Mouse (Mus musculus): ENCODE results near the gene Mypn. TPM values are rescaled to one million over a fixed set of nuclear protein-coding genes. Genes with fewer than 3 reads are reported as not detected.

Gene Mypn
- total RNA-seq (2021): 100 to 1,000 TPM; 240 to 247 TPM
- long read RNA-seq, experiment 1, full-length matches to known transcripts: 72 of 140 reads
- long read RNA-seq, experiment 1, partial matches to known transcripts: 59 of 140 reads
- long read RNA-seq, experiment 1, other reads (novel, unspliced or antisense): 9 of 140 reads
- long read RNA-seq, experiment 2, full-length matches to known transcripts: 108 of 172 reads
- long read RNA-seq, experiment 2, partial matches to known transcripts: 50 of 172 reads
- long read RNA-seq, experiment 2, other reads (novel, unspliced or antisense): 14 of 172 reads

DNA sequence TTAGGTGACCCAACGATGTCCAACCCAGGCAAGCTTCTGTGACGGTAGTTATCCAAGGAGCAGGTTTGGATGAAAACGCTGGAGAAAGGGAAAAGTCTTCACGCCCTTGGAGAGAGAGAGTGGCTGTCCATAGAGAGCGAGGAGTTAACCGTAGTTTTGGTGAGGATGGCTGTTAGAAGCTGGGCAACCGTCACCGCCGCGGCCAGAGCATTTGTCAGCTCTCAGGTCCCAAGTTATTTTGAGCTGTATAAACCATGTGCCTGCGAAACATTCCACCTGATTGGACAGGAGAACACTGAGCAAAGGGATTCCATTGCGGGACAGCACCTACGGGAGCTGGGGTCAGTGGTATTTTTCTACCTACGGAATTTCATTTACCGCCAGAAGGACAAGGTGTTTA lies at the start of gene Mypn:
Gene Mypn, minus strand, starts transcription at position 225 of the 400 bp plus-strand sequence.
- intact Hi-C loops (cut with DNase I; ENCODE audit: low total_unique reads): no loop called here
- peak; percentile 50 for DNase-seq

DNA sequence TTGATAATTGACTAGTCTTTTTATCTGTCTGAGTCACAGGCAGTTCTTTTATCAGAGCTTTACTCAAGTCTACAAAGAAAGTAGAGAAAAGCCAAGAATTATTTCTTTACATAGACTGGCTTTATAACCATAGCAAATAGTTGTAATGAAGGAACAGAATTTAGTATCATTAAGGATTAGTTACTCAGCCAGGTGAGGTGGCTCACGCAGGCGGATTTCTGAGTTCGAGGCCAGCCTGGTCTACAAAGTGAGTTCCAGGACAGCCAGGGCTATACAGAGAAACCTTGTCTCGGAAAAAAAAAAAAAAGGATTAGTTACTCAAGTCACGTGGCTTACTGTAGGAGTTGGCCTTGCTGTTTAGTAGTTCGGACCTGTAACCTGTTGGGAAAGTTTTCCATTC lies 44.7 kb upstream of the Mypn start:
- intact Hi-C loops (cut with DNase I; ENCODE audit: low total_unique reads): no loop called here
- no peak for DNase-seq

DNA sequence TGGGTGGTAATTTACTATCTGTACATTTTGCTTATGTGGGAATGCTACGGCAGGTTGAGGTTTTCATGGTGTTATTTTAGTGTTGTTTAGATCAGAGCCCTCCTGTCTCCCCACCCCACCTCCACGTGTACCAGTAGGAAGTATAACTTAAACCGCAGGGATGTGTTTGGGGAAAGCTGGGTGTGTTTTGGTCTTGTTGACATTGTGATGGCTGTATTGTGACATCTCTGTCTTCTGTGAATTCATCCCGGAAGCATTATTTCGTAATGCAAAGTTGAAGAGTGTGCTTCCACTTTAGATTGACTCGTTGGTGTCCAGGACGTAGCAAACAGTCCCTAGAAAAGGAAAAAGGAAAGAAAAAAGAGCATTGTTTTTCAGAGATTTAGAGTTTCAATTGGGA lies 43.7 kb upstream of the Mypn start:
- no peak for DNase-seq
- intact Hi-C loops (cut with DNase I; ENCODE audit: low total_unique reads): no loop called here

DNA sequence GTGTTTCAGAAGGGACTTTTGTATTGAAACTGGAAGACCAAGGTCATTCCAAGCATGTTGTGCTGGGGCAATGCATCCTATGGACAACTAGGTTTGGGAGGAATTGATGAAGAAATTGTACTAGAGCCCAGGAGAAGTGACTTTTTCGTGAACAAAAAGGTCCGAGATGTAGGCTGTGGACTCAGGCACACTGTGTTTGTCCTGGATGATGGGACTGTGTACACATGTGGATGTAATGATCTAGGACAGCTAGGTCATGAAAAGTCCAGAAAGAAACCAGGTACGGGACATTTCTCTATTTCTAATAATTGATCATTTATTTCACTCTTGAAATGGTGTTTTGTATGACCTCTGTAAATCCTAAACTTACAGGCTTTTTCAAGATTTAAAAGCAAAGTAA lies 42.1 kb upstream of the Mypn start:
- DNase-seq: no peak
- intact Hi-C loops (cut with DNase I; ENCODE audit: low total_unique reads): no loop called here

DNA sequence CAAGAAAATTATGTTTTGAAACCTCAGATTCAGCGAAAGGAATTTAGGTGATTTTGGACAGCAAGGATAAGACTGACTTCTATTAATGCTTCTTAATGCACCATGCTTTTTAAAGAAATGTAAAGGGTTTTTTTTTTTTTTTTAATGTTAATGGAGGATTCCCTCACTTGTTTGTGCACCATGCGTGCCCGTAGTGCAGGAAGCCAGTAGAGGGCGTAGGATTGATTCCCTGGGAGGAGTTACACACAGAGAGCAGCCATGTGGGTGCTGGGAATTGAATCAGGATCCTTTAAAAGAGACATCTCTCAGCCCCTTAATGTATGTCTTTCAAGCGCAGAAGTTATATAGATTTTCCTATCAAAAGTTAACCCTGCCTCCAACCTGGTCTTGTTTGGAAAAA lies 41.0 kb upstream of the Mypn start:
- peak; percentile 10 for DNase-seq
- intact Hi-C loops (cut with DNase I; ENCODE audit: low total_unique reads): no loop called here

DNA sequence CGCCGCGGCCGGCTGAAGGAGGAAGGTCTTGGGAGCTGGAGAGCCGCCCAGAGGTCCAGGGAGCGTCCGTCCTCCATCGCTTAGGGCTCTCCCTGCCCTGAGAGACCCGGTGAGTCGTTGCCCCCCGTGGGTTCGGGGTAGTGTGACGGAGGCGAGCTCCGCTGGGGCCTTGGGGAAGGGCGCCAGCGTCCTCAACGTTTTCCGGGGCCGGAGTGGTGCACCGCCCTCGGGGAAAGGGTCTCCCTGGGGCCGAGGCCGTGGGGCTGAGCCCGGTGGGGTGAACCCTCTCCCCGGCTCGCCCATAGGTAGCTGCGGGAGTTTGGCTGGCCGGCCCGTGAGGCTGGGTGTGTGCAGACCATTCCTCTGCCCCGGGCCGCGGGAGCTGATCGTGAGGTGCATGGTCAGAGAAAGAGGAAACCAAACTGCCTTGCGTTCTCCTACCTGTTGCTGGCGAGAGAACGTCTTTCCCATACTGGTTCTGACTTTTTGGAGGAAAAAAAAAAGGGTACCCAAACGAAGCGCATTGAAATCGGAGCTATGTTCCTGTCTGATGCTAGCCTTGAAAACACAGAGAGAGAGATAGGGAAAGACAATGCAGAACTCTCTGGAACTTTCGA lies 40.4 kb upstream of the Mypn start:
- DNase-seq: no peak
- intact Hi-C loops (cut with DNase I; ENCODE audit: low total_unique reads): no loop called here

DNA sequence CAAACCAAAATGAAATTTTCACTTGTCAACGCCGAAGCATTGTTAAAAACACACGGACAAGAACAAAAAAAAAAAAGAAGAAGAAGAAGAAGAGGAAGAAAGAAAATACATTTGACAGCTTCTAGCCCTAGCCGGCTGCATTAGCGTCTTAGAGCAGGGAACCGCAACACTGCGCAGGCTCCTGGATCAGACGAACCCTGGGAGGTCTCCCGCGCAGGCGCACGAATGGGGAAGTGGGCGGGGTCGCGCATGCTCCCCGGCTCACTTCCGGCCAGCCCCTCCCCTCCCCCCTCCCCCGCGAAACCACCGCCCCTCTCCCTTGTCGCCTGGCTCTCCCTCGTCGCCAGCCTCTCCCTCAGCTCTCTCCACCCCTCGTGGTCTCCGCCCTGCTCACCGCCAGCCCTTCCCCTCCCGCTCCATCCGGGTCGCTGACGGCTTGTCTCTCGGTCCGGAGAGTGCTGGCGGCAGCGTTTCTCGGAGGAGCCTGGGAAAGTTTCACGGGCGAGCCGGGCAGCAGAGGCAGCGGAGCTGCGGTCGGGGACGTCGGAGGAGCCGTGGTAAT lies 39.8 kb upstream of the Mypn start, which contains the start of gene Herc4:
Gene Herc4, plus strand, starts transcription at position 318 of the 562 bp plus-strand sequence.
- intact Hi-C loops (cut with DNase I; ENCODE audit: low total_unique reads): no loop called here
- peak; percentile 95 for DNase-seq

DNA sequence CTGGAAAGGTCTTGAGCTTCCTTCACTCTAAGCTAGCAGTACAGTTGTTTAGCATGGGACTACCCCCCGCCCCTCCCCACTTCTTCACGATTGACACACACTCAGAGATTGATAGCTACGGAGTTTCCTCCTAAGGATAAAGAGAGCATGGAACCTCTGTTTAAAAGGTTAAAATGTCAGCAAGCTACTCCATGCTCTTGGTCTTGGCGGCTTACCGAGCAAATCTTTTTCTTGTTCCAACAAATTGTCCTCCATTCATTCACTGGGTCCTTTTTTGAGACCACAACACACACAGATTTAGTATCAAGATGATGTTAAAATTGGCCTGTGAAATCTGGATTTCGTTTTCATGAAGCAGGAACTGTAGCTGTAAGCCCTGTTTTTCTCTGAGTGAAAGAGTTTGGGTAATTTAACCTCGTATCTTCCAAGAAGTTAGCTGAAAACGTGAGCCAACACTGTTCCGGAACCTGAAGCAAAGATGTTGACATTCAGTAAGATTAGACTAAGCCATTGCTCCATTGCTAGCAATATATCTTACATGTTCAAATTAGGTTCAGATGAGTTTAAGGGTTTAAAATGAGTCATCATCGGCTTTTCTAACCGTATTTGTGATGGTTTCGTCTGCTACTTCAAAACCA lies 39.2 kb upstream of the Mypn start:
- intact Hi-C loops (cut with DNase I; ENCODE audit: low total_unique reads): no loop called here
- no peak for DNase-seq

DNA sequence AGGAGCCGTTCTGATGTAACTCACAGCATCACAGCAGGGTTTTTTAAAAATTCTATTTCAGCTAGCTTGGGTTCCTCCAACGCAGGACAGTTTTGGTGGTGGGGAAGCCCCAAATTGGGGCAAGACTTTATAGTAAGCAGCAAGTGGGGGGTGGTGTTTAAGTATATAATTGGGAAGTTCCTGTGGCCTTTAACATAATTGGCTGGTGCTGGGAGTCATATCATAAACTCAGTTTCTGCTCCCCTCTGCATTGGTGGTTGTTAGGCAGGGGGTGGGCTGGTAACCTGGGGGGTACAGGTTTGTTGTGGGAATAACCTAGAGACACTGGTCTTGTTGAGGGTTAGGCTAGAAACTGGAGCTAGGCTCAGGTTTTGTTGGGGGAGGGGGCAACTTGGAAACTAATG lies 37.1 kb upstream of the Mypn start:
- no peak for DNase-seq
- intact Hi-C loops (cut with DNase I; ENCODE audit: low total_unique reads): no loop called here

DNA sequence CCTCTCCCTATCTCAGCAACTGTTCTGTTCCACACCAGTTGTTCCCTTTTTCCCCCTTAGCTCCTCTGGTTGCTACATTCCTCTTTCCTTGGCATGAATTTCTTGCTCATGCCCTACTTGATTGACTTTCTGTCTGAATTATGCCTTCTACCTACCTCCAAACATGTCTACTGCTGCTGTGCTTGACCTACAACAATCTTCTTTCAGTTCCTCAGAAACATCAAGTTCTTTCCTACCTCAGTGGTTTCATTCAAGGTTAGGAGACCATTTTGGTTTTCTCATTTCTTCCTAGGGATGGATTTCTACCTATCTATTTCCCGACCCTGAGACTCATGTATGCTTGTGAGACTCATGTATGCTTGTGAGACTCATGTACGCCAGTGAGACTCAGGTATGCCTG lies 36.1 kb upstream of the Mypn start:
- intact Hi-C loops (cut with DNase I; ENCODE audit: low total_unique reads): no loop called here
- DNase-seq: no peak

DNA sequence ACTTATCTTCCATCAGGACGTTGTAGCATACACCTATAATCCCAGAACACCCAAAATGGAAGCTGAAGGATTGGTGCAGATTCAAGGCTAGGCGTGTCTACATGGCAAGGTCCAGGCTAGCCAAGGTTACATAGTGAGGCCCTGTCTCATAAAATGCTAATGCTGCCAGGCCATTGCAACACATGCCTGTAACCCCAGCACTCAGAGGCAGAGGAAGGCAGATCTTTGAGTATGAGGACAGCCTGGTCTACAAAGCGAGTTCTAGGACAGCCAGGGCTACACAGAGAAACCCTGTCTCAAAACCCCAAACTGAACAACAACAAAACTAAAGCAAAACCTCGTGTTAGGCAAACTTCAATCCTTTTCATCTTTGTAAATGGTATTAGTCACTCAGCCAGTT lies 34.3 kb upstream of the Mypn start:
- no peak for DNase-seq
- intact Hi-C loops (cut with DNase I; ENCODE audit: low total_unique reads): no loop called here

DNA sequence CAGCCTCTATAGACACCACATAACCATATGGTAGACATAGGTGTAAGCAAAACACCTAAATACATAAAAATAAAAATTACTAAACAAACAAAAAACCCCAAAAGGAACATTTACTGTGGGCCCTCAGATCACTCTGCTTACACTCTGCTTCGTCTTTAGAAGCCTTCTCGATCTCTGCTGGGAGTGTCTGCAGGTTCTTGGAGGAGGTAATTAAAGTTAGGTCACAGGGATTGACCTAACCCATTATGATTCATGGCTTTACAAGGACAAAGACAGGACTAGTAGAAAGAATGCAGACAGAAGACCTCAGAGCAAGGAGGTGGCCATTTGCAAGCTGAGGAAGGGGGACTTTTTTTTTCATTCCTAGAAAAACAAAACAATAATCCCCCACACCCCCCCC lies 33.5 kb upstream of the Mypn start:
- intact Hi-C loops (cut with DNase I; ENCODE audit: low total_unique reads): no loop called here

DNA sequence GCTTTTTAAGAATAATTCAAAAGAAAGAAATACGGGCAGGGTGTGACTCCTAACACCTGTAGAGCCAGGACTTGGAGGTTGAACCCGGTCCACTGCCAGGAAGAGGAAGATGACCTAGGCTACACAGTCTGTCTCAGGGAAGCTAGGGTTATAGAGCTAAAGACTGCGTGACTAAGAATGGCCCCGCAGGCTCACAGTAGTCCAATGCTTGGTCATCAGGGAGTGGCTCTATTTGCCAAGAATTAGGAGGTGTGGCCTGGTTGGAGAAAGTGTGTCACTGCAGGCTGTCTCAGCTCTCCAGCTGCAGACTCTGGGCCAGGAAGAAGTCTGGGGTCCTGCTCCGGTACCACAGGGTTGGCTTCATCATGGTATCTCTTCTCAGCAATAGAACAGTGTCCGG lies 32.9 kb upstream of the Mypn start:
- intact Hi-C loops (cut with DNase I; ENCODE audit: low total_unique reads): no loop called here
- DNase-seq: no peak

More for the DNA sequence above, 33.5 kb upstream of the Mypn start:
- DNase-seq: no peak

DNA sequence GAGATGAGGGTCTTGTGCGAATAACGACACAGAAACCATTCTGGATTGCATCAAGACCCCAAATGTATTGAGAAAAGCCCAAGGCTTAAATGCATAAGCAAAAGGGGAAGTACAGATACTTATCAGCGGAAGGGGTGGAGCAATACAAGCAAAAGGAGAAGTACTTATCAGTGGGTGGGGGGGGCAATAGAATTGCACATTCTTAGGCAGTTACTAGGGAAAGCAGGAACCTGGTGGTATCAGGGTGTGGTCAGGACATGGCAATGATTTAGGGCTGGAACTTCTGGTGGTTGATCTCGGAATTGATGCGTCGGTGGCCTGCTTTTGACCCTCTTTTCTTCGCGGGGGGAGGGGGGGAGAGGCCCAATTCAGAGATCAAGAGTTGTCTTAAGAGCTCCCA lies 32.1 kb upstream of the Mypn start:
- no peak for DNase-seq
- intact Hi-C loops (cut with DNase I; ENCODE audit: low total_unique reads): no loop called here

DNA sequence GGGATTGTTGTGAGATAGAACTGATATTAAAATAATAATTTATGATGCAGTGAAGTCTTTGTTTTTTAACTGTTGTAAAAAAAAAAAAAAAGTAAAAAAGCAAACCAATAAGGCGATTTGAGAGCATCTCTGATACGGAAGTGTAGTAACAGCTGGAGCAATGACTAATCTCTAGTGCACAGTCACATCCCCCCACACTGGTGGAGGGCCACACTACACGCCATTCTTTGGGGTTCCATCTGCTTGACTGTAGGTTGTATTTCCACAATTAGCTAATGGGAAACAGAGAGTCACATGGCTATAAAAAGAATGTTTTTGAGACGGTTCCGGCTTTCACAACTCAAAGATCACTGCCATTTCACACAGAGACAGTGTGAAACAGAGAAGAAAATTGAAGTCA lies 30.4 kb upstream of the Mypn start:
- intact Hi-C loops (cut with DNase I; ENCODE audit: low total_unique reads): no loop called here
- DNase-seq: no peak

DNA sequence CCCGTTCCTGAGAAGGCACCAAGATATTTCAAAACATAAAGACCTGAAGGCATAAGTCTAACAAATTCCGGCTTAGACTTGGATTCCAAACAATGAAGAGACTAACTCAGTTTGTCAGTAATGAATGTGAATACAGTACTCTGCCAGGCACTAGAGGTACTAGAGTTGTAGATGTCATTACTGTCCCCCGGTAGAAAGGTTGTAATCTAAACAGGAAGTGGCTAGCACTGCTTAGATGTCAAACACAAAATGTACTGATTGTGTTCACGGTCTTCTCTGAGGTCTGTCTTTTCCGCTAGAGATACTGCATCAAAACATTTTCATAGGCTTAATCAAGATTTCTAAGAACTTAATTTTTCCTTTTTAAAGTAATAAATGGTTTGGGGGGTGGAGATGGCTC lies 27.9 kb upstream of the Mypn start:
- no peak for DNase-seq
- intact Hi-C loops (cut with DNase I; ENCODE audit: low total_unique reads): no loop called here

DNA sequence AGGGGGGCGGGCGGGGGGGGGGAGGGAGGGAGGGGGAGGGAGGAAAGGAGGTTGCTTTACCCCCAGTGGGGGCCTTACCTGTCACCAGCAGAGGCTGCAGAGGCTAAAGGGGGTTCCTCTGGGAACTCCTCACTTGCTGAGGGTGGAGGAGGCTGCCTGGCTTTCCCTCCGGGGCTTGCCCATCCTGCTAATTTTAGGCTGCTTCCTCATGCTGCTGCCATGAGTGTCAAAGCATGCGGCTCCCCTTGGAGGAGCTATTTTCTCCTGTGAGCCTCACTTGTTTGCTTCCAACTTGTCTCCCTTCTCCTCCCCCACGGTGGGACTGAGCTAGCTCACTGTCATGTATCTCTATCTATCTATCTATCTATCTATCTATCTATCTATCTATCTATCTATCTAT lies 27.1 kb upstream of the Mypn start:
- intact Hi-C loops (cut with DNase I; ENCODE audit: low total_unique reads): no loop called here
- peak; percentile 44 for DNase-seq

DNA sequence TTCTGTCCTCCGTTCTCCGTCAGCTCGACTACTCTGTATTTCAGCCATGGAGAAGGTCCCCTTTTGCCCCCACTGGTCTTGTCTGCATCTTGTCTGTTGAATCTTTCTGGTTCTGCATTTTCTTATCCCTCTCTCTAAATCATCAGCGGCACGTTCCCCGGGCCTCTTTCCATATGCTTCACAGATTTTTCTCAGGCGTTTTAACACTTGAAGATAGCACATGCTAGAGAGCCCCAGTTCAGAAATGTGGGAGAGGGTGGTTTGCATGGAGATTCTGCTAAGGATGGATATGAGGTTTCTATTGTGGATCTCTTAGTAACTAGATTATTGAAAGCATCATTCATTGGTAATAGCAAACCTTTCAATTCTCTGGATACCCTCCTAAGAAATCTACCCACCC lies 26.5 kb upstream of the Mypn start:
- intact Hi-C loops (cut with DNase I; ENCODE audit: low total_unique reads): no loop called here
- DNase-seq: no peak

DNA sequence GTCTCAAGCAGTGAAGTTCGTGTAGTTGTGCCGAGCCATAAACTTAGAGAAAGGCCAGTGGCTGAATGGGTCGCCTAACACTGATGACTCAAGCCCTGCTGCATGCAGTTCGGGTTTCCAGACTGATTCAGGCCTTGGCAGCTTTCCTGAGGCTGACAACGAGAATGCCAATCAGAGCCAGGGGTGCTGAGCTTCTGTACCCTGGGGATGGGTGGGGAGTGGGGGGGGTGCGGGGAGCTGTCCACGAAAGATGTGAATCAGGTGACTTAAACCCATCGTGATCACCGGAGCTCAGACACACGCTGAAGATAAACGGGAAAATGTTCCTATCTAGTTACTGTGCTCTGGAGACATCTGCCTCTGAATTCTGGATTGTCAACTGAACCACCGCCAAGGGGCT lies 20.6 kb upstream of the Mypn start:
- peak; percentile 66 for DNase-seq
- intact Hi-C loops (cut with DNase I; ENCODE audit: low total_unique reads): no loop called here

DNA sequence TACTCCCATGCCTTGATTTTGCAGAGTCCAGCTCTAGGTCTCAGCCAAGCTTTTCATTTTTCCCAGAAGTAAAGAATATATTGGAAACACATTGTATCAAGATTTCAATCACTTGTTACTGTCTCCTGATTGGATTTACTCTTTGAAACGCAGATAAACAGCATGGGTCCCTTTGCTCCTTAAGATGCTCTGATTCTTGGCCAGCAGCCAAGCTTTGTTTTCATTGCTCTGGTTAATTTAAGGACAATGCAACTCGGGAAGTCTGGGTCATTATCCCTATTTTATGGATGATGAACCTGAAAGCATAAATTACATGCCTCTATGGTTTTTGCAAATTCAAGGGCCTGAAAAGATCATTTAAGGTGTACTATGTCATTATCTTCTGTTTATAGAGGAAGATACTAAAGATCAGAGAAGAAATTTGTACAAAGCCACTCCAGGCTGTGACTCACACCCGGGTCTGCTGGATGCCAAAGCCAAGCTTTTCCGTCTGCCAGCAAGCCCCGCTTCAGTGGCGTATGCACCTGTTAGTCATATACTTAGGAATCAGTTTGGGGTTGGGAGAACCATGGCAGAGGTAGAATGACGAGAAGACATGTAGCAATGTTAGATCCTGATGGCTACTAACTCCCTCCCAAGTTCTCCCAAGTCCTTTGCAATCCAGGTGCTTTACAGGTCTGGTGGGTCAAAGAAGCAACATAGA lies 17.5 kb upstream of the Mypn start:
- DNase-seq: no peak
- intact Hi-C loops (cut with DNase I; ENCODE audit: low total_unique reads): no loop called here

Data from gastrocnemius, postnatal 14 days (tissue).